Mouse (Mus musculus) monocyte, adult 5-6 weeks (primary cell): ENCODE results near the gene Btbd9. TPM values are rescaled to one million over a fixed set of nuclear protein-coding genes. Genes with fewer than 3 reads are reported as not detected.
"Not testable (repeated sequence)": the region's sequence is repeated elsewhere in the genome, so short reads cannot be mapped to it uniquely, and the experiment has no call there.

Experiments
- ATAC-seq: fragments of 153-309, 156-312 bp; replicated peaks from 2 replicates; pipeline ENCODE4 v1.8.0; 2017; ENCODE audit warnings: mild to moderate bottlenecking; ENCODE audit not compliant: low TSS enrichment, insufficient number of reproducible peaks, severe bottlenecking, poor library complexity, low FRiP score
- total RNA-seq: library from RNA; stranded (forward); fragments of 200-1000, 200-491, 200-594 nt; gene quantifications from 3 replicates; pipeline ENCODE4 v1.2.3, GENCODE M21; 2017

Btbd9 gene
- total RNA-seq, 1 experiment from 2014 or later: 25.3 TPM

GRCm38 (mm10) chr17:30522406-30523078, 53.7 kb downstream of the Btbd9 start:
- ATAC-seq: no peak

GRCm38 (mm10) chr17:30519172-30519512, 57.1 kb downstream of the Btbd9 start:
- ATAC-seq: not testable (repeated sequence)

GRCm38 (mm10) chr17:30518431-30519171, 57.7 kb downstream of the Btbd9 start:
- peak; percentile 47; the same call in 1 of the 2 replicates for ATAC-seq

GRCm38 (mm10) chr17:30516580-30517340, 59.5 kb downstream of the Btbd9 start:
- ATAC-seq: no peak

- no peak for ATAC-seq
These were observed 60.9 kb downstream of the Btbd9 start for GRCm38 (mm10) chr17:30515401-30515800.

GRCm38 (mm10) chr17:30513034-30513433, 63.3 kb downstream of the Btbd9 start:
- ATAC-seq: no peak

GRCm38 (mm10) chr17:30512531-30512930, 63.8 kb downstream of the Btbd9 start:
- no peak for ATAC-seq

- ATAC-seq: no peak
These were observed 64.3 kb downstream of the Btbd9 start for GRCm38 (mm10) chr17:30512007-30512406.

GRCm38 (mm10) chr17:30511399-30511798, 64.9 kb downstream of the Btbd9 start:
- ATAC-seq: no peak

- no peak for ATAC-seq
These were observed 66.1 kb downstream of the Btbd9 start for GRCm38 (mm10) chr17:30510171-30510570.

GRCm38 (mm10) chr17:30509646-30510045, 66.6 kb downstream of the Btbd9 start:
- no peak for ATAC-seq

GRCm38 (mm10) chr17:30507636-30508576, 68.4 kb downstream of the Btbd9 start:
- no peak for ATAC-seq

GRCm38 (mm10) chr17:30506916-30507315, 69.4 kb downstream of the Btbd9 start:
- ATAC-seq: no peak

GRCm38 (mm10) chr17:30499541-30499940, 76.7 kb downstream of the Btbd9 start:
- not testable (repeated sequence) for ATAC-seq

- ATAC-seq: no peak
These were observed 77.5 kb downstream of the Btbd9 start for GRCm38 (mm10) chr17:30498779-30499178.

- no peak for ATAC-seq
These were observed 77.9 kb downstream of the Btbd9 start for GRCm38 (mm10) chr17:30498376-30498719.

GRCm38 (mm10) chr17:30497525-30498375, 78.5 kb downstream of the Btbd9 start:
- no peak for ATAC-seq

GRCm38 (mm10) chr17:30495567-30495966, 80.7 kb downstream of the Btbd9 start:
- no peak for ATAC-seq
